Mouse (Mus musculus): ENCODE results near the gene Idh2.

Gene Idh2

GRCm38 (mm10) chr7:80121083-80121482 lies 5.9 kb upstream of the Idh2 start:
- peak; percentile 33 to 59 for DNase-seq

DNA sequence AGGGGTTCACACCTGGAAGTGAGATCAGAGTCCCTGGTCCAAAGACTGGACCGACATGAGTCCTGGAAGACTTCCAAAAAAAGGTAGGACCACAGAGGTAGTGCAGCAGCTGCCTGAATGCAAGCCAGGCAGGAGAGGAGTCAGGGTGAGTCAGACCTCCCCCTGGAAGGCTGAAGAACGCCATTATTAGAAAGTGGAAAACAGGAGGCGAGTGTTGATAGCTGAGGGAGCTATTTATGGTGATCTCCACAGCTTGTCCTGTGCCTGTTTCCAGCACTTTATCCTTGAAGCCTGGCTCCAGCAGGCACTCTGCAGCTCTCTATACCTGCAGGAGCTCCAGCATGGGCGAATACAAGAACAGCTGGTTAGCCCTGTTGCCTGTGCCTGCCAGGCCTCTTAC lies 4.0 kb upstream of the Idh2 start:
- DNase-seq, result no peak

DNA sequence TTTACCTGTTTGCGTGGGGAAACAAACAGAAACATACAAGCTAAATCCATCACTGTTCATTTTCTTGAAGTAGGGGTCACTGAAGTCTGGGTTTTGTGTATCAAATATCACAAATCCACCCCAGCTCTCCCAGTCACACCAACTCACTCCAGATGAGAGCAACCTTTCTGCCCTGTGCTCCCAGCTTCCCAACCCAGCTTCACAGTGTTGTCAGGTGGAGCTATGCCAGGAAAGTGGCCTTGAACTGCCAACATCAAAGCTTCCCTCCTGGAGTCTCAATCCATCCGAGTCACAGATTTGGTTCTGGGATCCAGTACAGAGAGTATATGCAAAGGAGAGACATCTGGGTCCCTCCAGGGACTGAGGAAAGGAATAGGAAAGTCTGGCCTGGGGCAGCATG lies 966 bp upstream of the Idh2 start:
- DNase-seq, result no peak

DNA sequence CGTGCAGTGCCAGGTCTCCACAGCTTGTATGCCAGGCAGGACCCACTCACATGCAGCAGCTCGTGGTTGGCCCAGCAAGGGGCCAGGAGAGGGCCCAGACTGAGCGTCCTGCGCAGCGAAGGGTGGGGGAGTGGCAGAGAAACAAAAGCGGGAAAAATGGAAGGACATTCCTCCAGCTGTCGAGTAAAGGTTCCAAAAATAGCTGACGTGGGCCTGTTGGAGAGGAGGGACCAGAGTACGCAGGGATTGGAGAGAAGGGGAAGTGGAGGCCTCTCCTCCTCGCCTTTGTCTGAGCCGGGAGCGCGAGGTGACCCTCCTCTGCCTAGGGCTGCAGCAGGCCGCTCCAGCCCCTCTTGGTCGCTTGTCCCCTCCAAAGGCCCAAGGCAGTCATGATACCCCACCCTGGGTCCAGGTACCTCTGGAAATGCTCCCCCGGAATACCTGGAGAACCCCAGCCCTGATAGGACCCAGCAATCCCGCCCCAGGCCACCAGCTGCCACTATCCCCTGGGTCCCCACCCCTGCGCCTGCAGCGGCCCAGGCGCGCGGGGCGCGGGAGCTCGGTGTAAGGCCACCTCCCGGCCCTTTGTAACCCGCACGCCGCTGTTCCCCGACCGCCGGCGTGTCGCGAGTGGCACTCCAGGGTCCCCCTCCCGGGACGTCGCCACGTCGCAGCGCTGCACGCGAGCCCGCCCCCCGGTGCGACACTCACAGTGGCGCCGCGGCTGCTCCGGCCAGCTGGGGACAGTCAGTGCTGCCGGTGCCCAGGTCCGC lies 555 bp downstream of the Idh2 start:
- DNase-seq, result peak; percentile 75 to 82

GRCm38 (mm10) chr7:80113989-80114388 lies 1.2 kb downstream of the Idh2 start:
- peak; percentile 52 to 79 for DNase-seq

- DNase-seq, result no peak
Observed at GRCm38 (mm10) chr7:80111066-80112045, 3.8 kb downstream of the Idh2 start.

GRCm38 (mm10) chr7:80106441-80106840 lies 8.8 kb downstream of the Idh2 start:
- DNase-seq, result no peak

DNA sequence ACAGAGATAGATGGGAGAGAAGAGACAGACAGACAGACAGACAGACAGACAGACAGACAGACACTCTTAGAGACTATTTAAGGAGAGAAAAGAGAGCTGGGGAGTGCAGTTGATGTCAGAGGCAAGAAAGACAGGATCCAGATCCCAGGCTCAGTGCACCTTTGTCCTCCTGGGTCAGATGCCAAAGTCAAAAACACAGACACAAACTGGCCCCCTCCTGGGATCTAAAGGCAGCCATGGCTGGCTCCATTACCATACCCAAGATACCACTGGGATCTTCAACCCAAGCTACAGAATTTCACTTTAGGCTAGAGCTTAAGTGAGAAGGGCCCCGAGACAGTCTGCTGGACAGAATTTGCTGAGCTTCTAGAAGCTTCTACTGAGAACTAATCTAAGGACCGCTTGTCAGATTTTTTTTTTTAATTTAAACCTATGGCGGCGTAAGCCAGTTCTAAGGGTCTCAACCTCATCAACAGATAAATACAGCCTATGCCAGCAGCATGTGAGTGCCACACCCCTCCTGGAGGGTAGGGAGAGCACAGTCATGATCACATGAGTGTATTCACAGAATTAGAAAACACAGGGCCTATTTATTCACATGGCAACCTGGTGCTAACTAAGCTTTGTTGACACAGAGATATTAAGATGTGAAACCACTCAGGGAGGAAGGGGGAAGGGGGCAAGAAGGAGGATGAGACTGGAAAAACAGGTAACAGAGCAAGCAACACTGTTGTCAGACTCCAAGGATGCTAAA lies 9.4 kb downstream of the Idh2 start:
- no peak for DNase-seq

DNA sequence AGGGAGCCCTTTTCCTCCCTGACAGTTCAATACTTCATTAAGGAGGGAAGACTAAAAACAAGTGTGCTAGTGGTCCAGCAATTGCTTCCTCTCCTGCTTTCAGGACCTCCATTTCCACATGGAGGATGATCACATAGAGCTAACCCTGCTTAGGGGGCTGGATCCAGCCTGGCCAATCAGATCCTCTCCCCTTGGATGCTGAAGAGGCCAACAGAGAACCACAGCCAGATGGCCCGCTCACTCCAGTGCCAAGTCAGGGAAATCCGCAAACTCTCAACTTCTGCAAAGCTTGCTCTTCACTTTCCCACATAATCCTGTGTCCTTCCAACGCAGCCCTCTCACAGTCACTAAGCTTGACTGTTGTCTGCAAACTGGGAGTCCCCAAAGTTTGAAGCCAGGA lies 11.9 kb downstream of the Idh2 start:
- DNase-seq, result no peak

- DNase-seq, result no peak
Observed at GRCm38 (mm10) chr7:80098389-80098976, 16.7 kb downstream of the Idh2 start.

GRCm38 (mm10) chr7:80095598-80096309 lies 19.4 kb downstream of the Idh2 start:
- no peak for DNase-seq

DNA sequence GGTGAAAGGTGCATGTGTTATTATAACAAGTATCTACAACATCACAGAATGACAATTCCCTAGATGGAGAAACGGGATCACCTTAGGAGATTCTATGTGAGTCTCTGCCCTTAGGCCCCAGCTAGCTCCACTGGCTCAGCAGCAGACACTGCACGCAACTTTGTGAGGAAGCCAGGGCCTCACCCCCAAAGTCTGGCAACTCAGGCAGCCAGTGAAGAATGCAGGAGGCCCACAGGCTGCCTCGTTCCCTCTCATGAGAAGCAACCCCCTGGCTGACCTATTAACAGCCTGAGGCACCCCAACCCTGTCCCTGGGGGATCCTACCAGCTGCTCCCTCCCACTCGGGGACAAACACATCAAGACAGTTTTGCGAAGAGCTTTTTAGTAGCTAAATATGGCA lies 20.7 kb downstream of the Idh2 start:
- no peak for DNase-seq

DNA sequence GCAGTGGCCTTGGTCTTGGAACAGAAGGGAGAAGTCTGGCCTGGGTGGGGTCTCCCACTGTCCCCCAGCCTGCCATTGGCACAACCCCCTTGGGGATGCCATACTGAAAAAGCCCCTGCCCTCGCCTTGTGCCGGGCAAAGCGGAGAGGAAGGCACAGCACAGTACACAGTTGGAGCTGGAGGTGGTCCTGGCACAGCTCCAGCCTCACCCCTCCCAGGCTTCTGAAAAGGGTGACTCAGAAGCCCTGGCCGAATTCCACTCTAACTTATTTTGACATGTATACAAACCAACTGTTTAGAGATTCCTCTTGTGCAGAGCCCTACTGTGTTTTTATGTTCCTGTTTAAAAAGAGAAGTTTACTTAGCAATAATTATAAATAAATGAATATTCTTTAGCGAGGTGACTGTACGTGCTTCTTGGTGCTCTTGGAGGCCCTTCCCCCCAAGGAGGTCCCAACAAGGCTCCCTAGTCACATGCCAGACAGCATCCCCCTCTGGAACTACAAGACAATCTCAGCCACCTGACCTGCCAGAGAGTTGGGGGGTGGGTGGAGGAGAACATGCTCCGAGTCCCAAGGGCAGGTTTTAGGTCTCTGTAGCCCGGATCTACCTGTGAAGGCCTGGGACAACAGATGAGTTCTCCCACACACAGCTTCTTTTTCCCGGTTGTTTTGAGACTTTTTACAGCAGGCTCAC lies 22.7 kb downstream of the Idh2 start:
- peak; percentile 86 to 92 for DNase-seq

- DNase-seq, result no peak
Observed at GRCm38 (mm10) chr7:80091866-80092210, 23.4 kb downstream of the Idh2 start.

- DNase-seq, result no peak
Observed at GRCm38 (mm10) chr7:80091004-80091865, 24.0 kb downstream of the Idh2 start.

GRCm38 (mm10) chr7:80090191-80091003 lies 24.8 kb downstream of the Idh2 start:
- DNase-seq, result no peak

DNA sequence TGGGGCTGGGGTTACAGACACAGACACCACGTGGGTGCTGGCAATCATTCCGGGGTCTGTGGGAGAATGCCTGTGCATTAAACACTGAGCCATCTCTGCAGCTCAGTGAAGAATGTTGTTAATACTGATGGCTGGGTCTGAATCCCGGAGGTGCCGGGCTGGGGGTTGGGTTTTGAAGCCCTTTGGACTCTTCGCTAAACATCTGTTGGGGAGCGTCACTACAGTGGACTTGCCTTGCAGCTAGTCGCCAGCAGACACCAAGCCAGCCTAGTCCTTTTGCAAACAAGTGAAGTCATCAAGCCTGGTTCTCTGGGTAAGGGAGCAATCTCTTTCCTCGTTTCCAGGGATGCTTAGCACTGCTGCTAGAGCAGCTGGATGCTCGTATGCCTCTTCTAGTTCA lies 27.0 kb downstream of the Idh2 start:
- peak; percentile 55 to 72 for DNase-seq

- peak; percentile 77 to 82 for DNase-seq
Observed at GRCm38 (mm10) chr7:80085970-80086715, 29.0 kb downstream of the Idh2 start.

GRCm38 (mm10) chr7:80084484-80084931 lies 30.7 kb downstream of the Idh2 start:
- peak; percentile 50 to 74 for DNase-seq

All from lung, postnatal 4 days (tissue).